Mouse (Mus musculus) NIH3T3 (cell line): Measurements from ENCODE around the gene Tcap.
A peak's percentile ranks its signal among the peaks of the same experiment; 100 is the strongest.

Experiments
- DNase-seq: peaks from one replicate; pipeline ENCODE4 v3.0.0-alpha.2; 2012; ENCODE audit warnings: low read depth

Gene Tcap

GRCm38 (mm10) chr11:98383261-98384030 lies at the start of gene Tcap:
TSS of gene Tcap (plus strand) at chr11:98383811.
- DNase-seq, result no peak

GRCm38 (mm10) chr11:98333981-98334741 lies 49.5 kb upstream of the Tcap start:
- no peak for DNase-seq

DNA sequence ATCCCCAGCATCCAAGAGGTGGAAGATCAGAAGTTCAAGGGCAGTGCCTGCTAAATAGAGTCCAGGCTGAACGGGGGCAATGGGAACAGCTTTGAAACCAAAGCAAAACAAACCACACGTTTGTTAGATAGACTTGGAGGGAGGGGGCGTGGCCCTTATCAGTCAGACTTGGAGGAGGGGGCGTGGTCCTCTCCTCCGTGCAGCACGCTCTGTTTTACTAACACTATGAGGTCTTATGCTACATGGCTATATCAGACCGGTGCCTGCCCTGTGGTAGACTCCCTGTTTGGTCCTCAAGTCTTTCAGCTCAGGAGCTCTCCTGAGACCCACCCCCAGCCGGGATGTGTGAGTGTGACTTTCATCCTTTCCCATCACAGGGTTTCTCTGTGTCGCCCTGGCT lies 48.4 kb upstream of the Tcap start:
- no peak for DNase-seq

DNA sequence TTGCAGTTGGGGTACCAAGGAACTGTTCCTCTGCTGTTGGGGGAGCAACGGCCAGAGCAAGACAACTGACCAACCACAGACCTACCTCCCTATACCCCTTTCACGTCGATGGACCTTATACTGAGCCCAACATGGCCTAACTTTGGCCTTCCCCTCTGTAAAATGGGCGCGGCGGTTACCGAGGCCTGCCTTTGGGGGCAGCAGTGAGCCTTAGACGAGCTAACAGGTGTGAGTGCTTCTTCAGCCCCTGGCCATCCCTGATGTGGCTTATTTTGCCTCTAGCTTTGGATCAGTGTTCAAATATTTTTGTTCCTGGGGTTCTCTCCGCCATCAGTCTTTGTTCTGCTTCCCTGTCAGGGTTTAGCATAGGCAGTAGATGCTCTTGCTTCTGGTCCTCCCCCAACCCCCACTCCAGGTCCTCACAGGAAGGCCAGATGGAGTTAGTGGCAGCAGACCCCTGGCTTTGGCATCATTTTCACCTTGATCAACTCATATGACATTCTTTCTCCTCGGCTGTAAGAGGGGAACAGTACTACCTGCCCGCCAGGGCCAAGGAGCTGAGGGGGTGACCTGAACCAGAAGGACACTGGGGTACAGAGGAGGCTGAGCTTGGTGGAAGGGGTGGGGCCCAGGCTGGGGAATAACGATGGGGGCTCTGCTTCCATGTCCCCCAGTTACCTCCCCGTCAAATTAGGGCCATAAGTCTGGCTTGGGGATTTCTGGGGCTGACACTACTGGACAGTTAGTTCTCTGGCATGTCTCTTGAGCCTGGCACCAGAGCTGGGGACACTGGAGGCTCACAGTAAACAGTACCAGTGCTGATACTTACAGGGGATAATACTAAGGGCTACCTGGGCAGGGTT lies 47.1 kb upstream of the Tcap start:
- peak; percentile 33 for DNase-seq

- DNase-seq, result peak; percentile 23
Measured at GRCm38 (mm10) chr11:98338507-98338961, 45.1 kb upstream of the Tcap start.

DNA sequence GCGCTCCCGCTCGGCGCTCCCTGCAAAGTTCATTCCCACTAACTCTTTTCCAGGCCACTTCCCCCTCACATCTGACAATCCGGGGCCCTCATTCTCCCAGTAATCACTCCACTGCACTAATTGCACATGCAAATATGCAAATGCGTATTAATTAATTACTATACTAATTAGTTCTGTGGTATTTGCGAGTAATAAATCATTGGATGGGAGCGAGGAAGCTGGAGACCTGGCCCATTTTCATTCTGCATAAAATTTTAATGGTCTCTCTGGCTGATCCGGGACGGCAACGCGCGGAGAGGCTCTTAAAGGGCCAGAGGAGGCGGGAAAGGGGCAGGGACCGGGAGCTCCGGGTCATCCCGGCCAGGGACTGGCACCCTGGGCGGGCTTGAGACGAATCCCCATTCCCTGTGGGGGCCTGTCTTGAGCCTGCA lies 44.5 kb upstream of the Tcap start:
- peak; percentile 17 for DNase-seq

- DNase-seq, result no peak
Measured at GRCm38 (mm10) chr11:98339679-98340287, 43.8 kb upstream of the Tcap start.

DNA sequence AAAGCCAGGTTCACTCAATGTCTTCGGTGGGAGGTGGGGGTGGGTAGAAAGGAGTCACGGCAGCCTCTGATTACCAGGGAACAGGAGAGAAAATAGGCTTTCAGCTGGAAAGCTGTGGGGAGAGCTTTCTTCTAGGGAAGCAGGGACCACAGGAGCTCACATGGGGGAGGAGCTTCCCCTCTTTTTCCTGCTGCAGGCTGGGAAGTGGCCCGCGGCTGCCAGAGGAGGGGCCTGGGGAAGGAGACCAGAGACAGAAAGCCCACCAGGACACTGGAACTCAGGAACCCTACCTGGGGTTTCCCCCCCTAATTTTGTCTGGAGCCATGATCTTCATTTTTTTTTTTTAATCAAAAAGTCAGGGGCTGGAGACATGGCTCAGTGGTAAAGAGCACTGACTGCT lies 43.0 kb upstream of the Tcap start:
- no peak for DNase-seq

- no peak for DNase-seq
Measured at GRCm38 (mm10) chr11:98341174-98341573, 42.4 kb upstream of the Tcap start.

DNA sequence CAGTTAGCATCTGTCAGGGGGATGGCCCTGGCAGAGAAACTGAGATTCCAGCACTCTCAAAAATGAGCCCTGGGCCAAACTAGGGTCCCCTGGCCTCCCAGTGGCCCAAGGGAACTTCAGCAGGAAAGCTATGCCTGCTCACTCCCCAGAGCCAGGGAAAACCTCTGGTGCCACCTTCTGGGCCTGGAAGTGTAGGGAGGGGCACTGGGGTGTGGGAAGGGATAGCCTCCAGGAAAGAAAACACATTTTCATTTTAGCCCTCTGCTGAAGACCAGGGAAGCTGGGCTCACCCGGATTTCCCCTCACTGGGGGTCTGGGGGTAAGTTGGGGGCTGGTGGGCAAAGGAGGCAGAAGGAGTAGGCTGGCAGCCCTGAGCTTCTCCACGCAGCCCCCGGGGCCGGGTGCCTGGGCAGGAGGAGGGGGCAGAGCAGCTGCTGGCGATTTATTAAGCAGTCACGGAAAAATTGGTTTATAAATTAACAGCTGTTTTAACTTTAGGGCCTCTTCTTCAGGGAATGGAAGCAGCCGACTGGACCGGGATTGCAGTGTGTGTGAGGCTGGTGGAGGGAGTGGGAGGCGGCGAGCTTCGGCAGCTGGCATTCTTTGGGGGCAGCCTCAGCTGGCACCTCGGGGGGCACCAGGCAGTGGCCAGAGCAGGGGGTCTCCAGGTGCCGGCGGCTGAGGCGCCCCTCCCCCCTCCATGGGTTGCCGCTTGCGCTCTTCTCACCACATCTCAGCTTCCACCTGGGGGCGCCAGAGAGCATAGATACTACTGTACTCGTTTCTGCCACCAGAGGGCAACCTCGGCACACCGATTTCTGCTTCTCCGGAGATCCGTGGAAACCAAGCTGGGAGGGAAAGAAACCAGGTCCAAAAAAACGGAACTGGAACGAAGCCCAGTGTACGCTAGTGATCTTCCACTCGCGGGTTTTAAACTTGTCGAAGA lies 41.3 kb upstream of the Tcap start:
- DNase-seq, result peak; percentile 95

DNA sequence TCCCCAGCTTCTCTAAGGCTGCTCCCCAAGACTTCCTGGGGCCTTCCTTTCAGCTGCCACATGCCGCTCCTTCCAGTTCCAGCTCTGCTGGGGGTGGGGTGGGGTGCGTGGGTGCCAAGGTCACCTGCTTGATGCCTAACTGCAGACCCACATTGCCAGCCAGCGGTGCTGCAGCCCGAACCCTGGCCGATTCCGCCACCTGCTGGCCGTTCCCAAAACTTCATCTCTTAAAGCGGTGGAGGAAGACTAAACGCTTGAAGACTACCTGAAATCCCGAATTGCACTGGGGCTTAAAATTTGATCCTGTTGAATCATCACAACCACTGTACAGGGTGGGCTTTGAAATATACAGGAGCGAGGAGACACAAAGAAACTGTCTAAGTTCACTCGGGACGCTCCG lies 38.4 kb upstream of the Tcap start:
- DNase-seq, result peak; percentile 83

DNA sequence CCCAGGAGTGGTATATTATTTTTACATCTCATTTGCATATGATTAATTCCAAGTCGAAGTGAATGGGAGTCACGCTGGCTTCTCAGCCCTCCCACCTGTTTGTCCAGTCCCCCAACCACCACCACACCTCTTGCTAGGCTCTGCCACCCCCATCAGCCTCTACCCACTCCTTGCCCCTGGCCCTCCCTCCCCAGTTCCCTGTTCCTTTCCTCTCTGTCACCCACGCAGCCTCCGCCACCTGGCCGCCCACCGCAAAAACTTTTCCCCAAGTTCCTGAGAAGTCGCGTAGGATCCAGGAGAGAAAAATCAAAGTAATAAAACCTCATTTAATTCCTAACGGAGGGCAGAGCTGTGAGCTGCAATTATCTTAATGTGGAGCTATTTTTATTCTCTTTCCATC lies 37.4 kb upstream of the Tcap start:
- DNase-seq, result no peak

DNA sequence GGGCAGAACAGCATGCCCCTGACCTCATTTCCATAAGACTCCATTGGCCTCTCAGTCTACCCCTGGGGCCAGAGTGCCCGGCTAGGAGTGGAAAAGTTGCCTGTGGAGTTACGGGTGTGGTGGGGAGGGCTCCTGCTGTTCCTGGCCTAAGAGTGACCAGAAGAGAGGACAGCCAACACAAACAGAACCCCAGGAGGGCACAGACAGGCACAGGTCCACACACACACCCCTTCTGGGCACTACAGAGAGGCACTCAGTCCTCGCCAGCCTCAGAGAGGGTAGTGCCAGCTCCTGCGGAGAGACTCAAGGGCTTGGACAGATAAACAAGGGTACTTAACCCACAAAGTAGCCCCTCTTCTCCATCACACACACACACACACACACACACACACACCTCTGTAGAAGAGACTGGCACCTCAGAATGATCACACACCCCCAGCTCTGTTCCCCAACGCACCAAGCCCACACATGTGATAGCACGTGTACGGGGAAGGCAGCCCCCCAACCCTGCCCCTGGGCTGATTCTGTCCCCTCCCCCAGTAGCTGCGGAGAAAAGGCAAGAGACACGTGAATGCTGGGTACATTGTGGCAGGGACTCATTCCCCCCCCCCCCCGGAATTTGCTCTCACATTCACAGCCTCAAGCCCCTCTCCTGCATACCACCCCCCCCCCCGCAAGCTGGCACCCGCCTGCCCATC lies 36.1 kb upstream of the Tcap start:
- no peak for DNase-seq

- DNase-seq, result no peak
Measured at GRCm38 (mm10) chr11:98348083-98348961, 35.3 kb upstream of the Tcap start, which contains the start of gene Ppp1r1b. TSS of gene Ppp1r1b (plus strand) at chr11:98348404.

- DNase-seq, result no peak
Measured at GRCm38 (mm10) chr11:98349308-98349707, 34.3 kb upstream of the Tcap start.

DNA sequence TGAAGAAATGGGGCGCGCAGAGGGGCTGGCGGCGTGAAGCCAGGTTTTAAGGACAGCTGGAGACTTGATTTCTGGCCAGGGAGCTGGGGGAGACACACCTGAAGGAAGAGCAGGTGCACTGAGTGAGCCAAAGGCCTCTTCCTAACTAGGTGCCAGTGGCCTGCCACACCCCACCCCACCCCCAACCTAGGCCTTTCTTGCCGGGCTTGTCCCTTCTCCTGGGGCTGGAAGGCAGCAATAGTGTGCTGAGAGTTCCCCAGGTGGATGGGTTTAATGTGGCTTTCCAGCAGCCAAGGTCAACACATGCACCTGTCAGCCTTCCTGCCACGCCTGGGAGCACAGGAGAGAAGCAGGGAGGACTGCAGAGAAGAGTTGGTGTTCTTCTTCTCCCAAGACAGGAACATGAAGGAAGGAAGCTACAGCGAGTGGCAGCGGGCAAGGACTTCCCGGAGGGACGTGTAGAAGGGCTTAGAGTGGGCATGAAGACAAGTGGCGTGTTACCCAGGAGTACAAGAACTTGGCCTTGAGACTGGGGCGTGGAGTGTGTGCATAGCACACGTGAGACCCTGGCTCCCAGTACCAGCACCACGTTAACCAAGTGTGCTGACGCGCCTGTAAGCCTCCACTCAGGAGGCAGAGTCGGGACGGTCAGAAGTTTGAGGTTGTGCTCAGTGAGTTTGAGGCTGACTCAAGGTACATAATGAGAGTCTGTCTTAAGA lies 31.2 kb upstream of the Tcap start:
- no peak for DNase-seq

- DNase-seq, result peak; percentile 18
Measured at GRCm38 (mm10) chr11:98353651-98354211, 29.9 kb upstream of the Tcap start.

DNA sequence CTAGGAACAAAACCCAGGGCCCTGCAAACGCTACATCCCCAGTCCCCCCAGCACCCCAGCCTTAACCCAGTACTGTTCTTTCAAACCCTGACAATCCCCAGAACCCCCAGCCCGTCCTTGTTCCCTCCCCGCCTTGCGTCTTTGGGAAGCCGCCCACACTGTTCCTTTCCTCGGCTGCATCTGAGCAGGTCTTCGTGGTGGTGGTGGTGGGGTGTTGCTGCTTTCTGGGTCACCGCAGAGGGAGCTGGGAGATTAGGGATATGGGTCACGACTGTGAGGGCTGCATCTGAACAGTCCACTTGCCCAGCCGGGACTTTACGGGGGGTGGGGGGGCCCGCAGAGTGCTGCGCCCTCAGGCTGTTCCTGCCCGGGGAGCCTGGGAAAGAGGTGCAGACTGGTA lies 29.2 kb upstream of the Tcap start:
- DNase-seq, result no peak
